Mouse (Mus musculus): ENCODE data around the gene Gabarap.
"Not testable (repeated sequence)": the region's sequence is repeated elsewhere in the genome, so short reads cannot be mapped to it uniquely, and the experiment has no call there.

Gene Gabarap

DNA sequence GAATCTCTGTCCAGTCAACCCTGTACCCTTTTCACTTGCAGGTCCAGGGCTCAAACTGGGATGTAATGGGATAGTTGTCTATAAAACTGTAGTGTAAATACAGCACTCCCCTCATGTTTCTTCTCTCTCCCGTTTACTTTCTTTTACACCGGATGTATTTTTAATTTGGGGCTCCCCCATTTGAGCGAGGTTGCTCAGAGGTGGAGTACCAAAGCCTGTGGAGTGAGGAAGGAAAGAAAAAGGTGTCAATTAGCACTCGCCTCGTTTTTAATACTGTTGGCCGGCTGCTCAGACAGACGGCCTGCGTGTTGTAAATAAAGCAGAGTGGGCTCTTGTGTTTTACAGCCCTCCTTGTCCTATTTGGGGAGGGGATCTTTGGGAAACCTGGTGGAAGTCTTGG lies 8.7 kb downstream of the Gabarap start:
- no peak for DNase-seq (ENCODE audit: low read depth)

- DNase-seq (ENCODE audit: low read depth) = peak; percentile 94
These were observed 9.5 kb downstream of the Gabarap start, which contains the start of gene Dvl2 for GRCm38 (mm10) chr11:70000396-70000898. Dvl2 (plus strand) TSS chr11:70000595.

DNA sequence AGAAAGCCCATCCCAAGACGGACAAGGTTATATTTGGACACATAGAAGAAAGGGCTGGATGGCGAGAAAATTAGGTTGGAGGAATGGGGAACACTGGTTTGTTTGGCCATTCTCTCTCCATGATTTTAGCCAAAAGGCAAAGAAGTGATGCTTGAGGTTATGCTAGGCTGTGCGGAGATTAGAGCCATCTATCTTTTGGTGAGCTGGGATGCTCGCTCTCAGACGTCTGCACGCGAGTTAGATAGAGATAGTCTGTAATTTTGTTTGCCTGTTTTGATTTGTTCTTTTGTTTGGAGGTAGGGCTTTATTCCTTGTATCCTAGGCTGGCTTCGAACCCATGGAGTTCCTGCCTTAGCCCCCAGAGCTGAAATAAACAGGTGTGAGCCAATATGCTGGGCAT lies 10.2 kb downstream of the Gabarap start:
- no peak for DNase-seq (ENCODE audit: low read depth)

DNA sequence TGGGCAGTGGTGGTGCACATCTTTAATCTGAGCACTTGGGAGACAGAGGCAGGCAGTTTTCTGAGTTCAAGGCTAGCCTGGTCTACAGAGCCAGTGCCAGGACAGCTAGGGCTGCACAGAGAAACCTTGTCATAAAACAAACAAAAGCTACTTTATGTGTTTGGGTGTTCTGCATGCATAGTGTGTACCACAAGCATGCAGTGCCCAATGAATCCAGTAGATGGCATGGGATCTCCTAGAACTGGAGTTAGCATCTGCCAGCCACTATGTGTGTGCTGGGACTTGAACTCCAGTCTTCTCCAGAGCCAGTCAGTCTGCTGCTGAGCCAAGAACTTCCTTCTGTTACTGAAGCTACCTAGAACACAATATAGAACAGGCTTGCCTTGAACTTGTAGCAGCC lies 10.9 kb downstream of the Gabarap start:
- DNase-seq (ENCODE audit: low read depth) = no peak

DNA sequence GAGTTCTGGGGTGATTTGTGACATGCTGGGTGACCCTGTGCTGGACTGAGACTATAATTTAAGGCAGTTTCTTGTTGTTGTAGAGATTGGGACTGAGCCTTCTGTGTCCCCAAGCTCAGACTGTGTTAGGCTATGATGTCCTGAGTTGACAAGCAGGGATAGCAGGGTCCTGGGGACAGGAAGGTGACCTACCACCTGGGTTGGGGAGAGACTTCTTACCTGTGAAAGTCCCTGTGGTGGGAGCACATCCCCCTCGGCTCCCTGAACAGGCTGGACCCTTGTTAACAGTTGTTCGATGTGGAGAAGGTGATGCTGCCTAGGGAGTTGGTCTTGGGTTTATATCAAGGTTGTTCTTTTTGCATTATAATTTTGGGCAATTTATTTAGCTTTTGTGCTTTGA lies 11.5 kb downstream of the Gabarap start:
- no peak for DNase-seq (ENCODE audit: low read depth)

DNA sequence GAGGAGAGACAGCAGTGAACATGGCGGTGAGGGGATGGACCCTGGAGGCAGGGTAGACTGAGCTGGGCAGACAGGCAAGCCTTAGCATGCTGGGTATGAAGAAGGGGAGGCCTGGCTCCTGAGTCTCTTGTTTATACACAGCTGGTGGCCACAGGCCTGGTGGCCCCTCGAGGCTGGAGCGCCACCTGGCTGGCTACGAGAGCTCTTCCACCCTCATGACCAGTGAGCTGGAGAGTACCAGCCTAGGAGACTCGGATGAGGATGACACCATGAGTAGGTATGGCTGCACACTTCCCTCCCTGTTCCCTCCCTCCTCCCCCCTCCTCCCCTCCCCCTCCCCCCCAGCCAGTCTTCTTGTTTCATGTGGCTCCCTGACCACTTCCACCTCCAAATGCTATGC lies 14.6 kb downstream of the Gabarap start:
- no peak for DNase-seq (ENCODE audit: low read depth)

GRCm38 (mm10) chr11:70010033-70010432 lies 19.1 kb downstream of the Gabarap start:
- DNase-seq (ENCODE audit: low read depth) = no peak

DNA sequence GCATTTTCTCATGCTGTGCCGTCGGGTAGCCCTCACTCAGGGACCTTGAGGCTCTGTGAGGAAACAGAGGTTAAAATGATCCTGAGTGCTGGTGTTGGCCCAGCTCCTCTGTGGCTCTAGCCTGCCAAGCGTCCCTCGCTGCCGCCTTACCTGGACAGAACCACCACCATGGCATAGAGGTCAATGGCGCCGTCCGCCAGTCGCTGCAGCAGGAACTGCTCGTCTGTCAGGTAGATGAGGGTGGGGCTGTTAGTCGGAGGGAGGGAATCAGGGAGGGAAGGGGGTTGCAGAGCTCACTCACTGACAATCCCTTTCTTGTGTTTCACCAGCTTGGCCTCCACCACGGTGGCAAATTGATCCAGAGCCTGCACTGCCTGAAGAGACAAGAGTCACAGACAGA lies 19.6 kb downstream of the Gabarap start:
- no peak for DNase-seq (ENCODE audit: low read depth)

DNA sequence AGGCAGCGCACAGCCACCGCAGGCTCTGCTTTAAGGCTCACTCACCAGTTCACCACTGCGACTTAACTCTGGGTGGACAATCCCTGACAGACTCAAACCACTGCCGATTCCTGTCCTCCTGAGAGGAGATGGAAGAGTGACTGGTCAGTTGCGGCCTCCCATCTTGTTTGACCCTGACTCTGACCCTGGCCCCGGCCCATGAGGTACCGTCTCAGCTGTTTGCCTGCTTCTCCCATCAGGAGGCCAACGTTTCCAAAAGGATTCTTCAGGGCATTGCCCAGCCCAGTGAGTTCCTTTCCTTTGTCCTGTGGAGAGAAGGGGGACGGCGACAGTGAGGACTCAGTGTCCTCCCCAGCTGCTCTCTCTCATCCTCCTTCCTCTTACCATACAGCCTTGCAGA lies 20.0 kb downstream of the Gabarap start:
- no peak for DNase-seq (ENCODE audit: low read depth)

GRCm38 (mm10) chr11:70012931-70013330 lies 22.0 kb downstream of the Gabarap start:
- DNase-seq (ENCODE audit: low read depth) = no peak

GRCm38 (mm10) chr11:70013408-70013807 lies 22.5 kb downstream of the Gabarap start:
- DNase-seq (ENCODE audit: low read depth) = no peak

DNA sequence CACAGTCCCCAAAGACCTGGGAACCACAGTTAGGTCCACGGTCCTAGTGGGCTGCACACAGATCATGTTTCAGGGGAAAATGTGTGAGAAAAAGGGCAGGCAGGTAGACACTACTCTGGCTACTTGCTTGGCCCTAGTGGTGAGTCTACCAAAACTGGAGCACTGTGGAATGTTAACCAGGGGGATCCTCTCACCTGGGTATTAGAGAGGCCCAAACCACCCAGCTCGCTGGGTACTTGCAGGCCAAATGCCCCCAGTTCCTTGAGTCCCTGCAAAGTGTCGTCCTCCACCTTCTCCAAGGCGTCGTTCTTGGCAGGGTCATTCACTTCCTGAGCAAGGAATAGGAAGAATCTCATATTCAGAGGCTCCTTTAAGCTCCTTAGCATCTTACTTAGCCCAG lies 23.1 kb downstream of the Gabarap start:
- DNase-seq (ENCODE audit: low read depth) = no peak

DNA sequence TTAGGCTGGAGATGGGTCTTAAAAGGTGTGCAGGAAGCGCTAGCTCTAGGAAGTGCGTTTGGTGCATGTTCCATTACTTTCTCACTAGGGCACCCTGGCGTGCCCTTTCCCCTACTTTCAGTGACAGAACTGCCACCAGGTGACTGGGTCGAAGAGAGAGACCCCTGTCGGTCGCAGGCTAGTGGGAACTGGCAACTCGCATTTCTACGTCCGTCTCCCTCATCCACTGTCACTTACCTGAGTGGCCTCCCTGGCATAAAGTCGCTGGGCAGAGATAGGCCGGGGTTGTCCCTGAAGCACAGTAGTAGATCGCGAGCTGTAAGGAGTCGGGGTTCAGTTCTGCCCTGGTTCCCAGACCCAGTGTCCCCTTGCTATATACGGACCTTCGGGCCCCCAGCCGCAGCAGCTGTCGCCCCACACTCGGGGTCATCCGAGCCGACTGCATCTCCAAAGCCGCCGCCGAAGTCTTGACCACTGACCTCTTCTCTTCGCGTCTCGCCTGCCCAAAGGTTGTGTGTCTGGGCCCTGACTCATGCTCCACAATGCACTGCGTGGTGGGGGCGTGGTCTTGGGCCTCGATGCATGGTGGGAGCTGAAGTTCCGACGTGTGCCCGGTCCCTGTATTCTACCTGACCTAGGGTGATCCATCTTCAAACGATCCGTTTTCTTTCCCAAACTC lies 24.1 kb downstream of the Gabarap start, which contains the start of gene Acadvl:
Gene Acadvl (minus strand): TSS at position 532 of the 679 bp plus-strand sequence.
- peak; percentile 72 for DNase-seq (ENCODE audit: low read depth)

GRCm38 (mm10) chr11:70015677-70016076 lies 24.7 kb downstream of the Gabarap start:
- no peak for DNase-seq (ENCODE audit: low read depth)

- not testable (repeated sequence) for DNase-seq (ENCODE audit: low read depth)
These were observed 25.2 kb downstream of the Gabarap start for GRCm38 (mm10) chr11:70016177-70016576.

- DNase-seq (ENCODE audit: low read depth) = no peak
These were observed 25.7 kb downstream of the Gabarap start, which contains the start of gene Dlg4 for GRCm38 (mm10) chr11:70016669-70017068. Dlg4 (plus strand) TSS chr11:70016942.

- DNase-seq (ENCODE audit: low read depth) = no peak
These were observed 26.3 kb downstream of the Gabarap start for GRCm38 (mm10) chr11:70017199-70017767.

DNA sequence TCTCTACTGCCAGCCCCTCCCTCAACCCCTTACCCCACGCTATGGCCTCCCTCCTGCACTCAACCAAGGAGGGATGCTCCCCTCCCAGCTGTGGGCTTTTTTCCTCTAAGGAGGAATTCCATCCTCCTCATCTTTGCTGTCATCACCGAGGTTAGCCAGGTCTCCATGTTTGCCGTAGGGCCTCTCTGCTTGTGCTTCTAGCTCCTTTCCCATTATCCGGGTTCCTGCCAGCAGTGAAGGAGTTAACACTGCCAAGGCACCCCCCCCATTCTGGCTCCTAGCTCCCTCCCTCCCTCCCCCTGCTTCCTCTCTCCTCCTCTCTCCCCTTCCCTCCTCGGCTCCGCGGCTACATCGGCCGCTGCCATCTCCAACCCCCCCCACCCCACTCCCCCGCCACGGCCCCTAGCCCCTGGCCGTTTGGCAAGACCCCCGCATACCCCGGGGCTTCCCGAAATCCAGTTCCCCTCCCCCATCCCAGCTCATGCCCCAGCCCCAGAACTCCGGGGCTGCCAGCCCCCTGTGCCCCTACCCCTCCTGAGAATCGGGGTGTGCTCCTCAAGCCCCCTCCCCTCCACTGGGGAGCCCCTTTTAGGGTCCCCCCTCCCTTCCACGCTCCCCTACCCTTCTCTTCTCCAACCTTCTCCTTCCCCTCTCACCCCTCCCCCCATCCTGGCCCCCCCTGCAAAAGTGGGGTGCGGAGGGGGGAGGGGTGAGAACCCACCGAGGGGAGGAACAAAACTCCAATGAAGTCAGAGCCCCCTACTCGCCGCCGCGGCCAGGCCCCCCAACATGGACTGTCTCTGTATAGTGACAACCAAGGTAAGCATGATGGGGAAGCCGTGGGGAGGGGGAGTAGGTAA lies 27.4 kb downstream of the Gabarap start:
- no peak for DNase-seq (ENCODE audit: low read depth)

DNA sequence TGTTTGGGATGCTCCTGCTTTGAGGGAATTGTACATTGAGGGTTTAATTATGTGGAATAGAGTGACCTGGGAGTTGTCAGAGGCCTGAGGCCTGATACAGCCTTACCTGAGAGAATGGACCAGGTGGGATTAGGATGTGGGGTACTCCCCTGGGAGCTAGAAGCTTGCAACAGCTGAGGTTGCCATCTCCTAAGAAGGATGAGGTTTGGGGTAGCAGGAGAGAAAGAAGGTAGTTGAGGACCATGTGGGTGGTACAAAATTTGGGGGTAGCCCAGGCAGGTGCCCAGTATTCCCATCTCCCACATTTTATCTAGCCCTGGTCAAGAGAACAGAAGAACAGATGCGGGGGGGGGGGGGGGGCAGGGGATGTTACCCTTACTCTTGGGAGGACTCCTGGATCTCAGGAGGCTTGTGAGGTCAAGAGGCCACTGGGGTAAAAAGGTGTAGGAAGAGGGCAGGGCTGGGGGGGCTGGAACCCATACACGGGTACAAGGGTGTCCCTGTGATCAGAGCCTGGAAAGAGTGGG lies 28.6 kb downstream of the Gabarap start:
- no peak for DNase-seq (ENCODE audit: low read depth)

DNA sequence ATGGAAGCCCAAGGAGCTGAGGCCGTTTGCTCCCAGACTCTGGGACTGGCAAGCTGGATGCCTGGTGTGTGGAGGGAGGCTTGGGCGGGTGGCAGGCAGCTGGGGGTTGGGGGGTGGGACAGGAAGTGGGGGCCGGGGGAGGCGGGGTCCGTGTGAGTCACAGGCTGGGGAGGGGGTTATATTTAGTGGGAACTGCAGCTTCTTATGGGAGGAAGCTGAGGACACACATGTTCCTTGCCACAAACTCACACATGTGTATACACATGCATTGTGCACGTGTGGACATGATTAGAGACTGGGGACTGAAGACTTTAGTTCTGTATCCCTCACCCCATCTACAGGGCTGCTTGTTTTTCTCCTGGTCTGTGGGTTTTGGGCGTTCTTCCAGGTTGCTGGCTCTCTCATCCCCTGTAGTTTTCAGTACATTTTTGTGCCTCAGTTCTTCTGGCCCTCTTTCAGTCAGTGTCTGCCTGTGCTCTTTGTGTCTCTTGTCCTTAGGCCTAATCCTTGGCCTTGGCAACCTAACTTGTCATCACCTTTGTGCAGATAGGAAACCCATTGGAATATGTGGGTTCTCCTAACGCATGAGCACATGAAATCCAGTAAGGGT lies 29.2 kb downstream of the Gabarap start:
- no peak for DNase-seq (ENCODE audit: low read depth)

GRCm38 (mm10) chr11:70020731-70021263 lies 29.9 kb downstream of the Gabarap start:
- DNase-seq (ENCODE audit: low read depth) = peak; percentile 83

All from fibroblast of lung, adult 2 months (primary cell).